Mouse (Mus musculus): Measurements from ENCODE around the gene Olfr820. TPM values are rescaled to one million over a fixed set of nuclear protein-coding genes. Genes with fewer than 3 reads are reported as not detected.
"Not testable (repeated sequence)": the region's sequence is repeated elsewhere in the genome, so short reads cannot be mapped to it uniquely, and the experiment has no call there.

The Olfr820 gene
- not detected for total RNA-seq (2021)
- long read RNA-seq, experiment 1: 0 reads
- long read RNA-seq, experiment 2: 0 reads

DNA sequence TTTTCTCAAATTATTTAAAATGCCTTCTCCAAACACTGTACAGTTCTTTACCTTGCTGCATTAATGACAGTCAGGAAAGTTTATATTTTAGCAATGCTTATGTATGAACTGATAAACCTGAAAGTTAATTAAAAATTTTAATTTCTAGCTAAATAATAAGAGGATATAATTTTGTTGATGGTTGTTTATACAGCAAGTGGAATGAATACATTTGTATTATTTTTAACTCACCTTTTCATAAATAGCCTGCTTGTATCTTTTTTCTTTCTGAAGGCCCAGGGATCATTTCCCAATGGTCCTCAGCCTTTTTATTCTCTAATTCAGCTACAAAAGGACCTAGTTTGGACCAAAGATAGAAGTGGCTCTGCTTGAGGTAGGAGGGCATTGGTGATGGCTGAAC is at the start of gene Olfr820:
Gene Olfr820, plus strand, starts transcription at position 301 of the 400 bp plus-strand sequence.
- H3K27ac ChIP-seq: no peak within 1 kb of the TSS
- TF ChIP-seq CTCF (conservative IDR thresholded peaks at IDR 0.05): no peak
- DNase-seq (ENCODE audit: low spot score in 2 of 2): no peak
- no peak within 1 kb of the TSS for H3K4me3 ChIP-seq

DNA sequence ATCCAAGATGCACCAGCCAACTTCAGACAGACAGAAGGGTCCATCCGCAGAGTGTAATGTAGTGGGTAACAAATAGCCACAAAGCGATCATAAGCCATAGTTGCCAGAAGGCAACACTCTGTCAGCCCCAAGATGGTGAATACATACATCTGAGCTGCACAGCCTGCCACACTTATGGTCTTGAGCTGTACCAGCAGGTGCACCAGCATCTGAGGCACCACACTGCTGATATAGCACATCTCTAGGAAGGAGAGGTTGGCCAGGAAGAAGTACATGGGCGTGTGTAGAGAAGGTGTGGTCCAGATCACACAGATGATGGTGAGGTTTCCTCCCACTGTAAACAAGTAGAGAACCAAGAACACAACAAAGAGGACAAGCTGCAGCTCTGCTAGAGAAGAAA is 46.2 kb upstream of the Olfr820 start:
- H3K27ac ChIP-seq; DNase-seq (ENCODE audit: low spot score in 2 of 2); H3K4me3 ChIP-seq: not testable (repeated sequence)

DNA sequence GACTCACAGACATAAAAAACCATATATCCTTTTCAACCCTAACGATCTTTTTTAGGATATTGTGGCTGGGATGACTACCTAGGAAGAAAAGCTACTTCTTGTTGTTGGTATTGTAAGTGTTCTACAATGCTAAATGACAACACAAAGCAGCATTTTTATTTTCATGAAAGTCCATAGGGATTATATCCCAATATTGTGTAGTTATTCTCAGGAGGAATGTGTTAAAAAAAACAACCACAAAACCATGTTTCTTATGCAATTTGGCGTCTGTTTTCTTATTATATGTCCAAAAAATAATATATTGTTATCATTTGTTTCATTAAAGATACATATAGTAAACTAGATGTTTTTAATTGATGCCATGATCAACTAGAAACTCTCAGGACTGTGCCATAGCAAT is 45.3 kb upstream of the Olfr820 start, which contains the start of gene Olfr819:
Gene Olfr819, minus strand, starts transcription at position 101 of the 400 bp plus-strand sequence.
- DNase-seq (ENCODE audit: low spot score in 2 of 2); H3K4me3 ChIP-seq; H3K27ac ChIP-seq: not testable (repeated sequence)

DNA sequence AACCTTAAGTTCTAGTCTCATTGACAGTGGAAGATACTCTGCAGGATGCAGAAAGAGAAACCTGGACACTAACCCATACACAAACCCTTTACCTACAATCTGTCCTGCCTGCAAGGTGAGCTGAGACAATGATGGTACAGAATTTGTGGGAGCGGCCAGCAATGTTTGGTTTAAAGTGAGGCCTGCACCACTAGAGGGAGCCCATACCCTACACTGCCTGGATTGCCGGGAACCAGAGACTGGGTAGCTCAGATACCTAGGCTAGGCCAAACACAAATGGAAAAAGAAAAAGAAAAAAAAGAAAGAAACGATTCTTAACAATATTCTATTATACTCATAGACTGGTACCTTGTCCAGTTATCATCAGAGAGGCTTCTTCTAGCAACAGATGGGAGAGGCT is 39.4 kb upstream of the Olfr820 start:
- not testable (repeated sequence) for H3K27ac ChIP-seq; DNase-seq (ENCODE audit: low spot score in 2 of 2); H3K4me3 ChIP-seq

DNA sequence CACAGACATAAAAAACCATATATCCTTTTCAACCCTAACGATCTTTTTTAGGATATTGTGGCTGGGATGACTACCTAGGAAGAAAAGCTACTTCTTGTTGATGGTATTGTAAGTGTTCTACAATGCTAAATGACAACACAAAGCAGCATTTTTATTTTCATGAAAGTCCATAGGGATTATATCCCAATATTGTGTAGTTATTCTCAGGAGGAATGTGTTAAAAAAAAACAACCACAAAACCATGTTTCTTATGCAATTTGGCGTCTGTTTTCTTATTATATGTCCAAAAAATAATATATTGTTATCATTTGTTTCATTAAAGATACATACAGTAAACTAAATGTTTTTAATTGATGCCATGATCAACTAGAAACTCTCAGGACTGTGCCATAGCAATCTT is 36.4 kb upstream of the Olfr820 start, which contains the start of gene Olfr247:
Gene Olfr247, minus strand, starts transcription at position 101 of the 400 bp plus-strand sequence.
- DNase-seq (ENCODE audit: low spot score in 2 of 2); H3K4me3 ChIP-seq; H3K27ac ChIP-seq: not testable (repeated sequence)

DNA sequence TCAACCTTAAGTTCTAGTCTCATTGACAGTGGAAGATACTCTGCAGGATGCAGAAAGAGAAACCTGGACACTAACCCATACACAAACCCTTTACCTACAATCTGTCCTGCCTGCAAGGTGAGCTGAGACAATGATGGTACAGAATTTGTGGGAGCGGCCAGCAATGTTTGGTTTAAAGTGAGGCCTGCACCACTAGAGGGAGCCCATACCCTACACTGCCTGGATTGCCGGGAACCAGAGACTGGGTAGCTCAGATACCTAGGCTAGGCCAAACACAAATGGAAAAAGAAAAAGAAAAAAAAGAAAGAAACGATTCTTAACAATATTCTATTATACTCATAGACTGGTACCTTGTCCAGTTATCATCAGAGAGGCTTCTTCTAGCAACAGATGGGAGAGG is 30.6 kb upstream of the Olfr820 start:
- not testable (repeated sequence) for DNase-seq (ENCODE audit: low spot score in 2 of 2); H3K27ac ChIP-seq; H3K4me3 ChIP-seq

DNA sequence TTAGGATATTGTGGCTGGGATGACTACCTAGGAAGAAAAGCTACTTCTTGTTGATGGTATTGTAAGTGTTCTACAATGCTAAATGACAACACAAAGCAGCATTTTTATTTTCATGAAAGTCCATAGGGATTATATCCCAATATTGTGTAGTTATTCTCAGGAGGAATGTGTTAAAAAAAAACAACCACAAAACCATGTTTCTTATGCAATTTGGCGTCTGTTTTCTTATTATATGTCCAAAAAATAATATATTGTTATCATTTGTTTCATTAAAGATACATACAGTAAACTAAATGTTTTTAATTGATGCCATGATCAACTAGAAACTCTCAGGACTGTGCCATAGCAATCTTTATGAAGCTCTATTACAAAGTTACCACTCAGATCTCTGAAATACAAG is 27.5 kb upstream of the Olfr820 start, which contains the start of gene Gm10310:
Gene Gm10310, minus strand, starts transcription at position 101 of the 400 bp plus-strand sequence.
- DNase-seq (ENCODE audit: low spot score in 2 of 2); H3K4me3 ChIP-seq; H3K27ac ChIP-seq: not testable (repeated sequence)

DNA sequence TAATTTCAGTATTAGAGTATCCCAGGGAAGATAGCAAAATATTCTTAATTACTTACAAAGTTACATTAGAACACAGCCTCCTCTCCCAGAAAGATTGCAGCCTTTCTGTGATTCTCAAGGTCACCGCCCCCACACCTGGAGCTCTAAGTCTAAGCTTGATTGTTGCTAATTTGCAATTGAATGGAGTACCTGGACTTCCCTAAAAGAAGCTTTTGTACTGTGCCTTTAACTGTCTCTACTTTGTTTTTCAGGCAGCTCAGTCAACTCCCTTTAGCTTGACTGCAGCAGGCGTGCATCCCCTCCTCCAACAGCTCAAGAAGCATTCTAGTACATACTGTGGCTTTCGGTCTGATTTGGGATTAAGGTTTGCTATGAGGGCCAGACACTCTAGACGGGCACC is 8.3 kb upstream of the Olfr820 start:
- H3K27ac ChIP-seq; H3K4me3 ChIP-seq; DNase-seq (ENCODE audit: low spot score in 2 of 2): not testable (repeated sequence)

DNA sequence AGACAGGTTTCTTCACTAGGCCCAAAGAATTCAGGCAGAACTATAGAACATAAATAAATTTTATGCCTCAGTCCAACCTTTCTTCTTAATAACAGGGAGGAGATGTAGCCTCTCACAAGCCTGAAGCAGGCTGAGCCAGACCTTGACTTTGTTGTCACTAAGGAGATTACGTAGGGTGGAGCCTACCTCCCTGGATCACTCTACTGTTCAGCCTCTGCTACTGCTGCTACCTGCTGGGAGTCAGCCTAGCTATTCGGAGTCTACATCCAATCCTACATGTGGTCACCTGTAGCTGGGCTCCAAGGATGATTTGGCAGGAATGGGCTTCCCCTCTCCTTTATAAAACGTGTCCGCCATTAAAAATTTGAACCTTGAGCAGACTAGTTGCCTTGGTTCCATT is 7.1 kb upstream of the Olfr820 start:
- not testable (repeated sequence) for H3K4me3 ChIP-seq; H3K27ac ChIP-seq; DNase-seq (ENCODE audit: low spot score in 2 of 2)

DNA sequence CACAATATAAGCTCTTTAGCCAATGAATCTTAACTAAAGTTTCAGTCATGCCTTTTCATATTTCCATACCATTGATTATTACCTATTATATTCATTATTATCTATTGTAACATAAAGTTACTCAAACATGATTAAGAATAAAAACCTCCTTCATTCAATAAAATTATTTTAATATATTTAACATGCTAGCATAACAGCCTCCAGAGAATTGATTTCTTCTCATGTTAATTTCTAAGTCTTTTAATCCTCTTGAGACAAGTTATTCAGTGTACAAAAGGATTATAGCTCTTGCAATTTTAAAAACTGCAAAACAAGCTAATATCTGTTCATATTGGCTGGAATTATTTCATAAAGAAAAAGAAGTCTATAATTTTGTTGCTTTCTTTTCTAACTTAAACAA is 17.6 kb downstream of the Olfr820 start, which contains the start of gene Olfr821:
Gene Olfr821, plus strand, starts transcription at position 301 of the 400 bp plus-strand sequence.
- no peak for DNase-seq (ENCODE audit: low spot score in 2 of 2)
- Histone ChIP-seq H3K4me3 (no peak within 1 kb of the TSS), H3K27ac (no peak within 1 kb of the TSS)
- no peak for TF ChIP-seq CTCF (conservative IDR thresholded peaks at IDR 0.05)

DNA sequence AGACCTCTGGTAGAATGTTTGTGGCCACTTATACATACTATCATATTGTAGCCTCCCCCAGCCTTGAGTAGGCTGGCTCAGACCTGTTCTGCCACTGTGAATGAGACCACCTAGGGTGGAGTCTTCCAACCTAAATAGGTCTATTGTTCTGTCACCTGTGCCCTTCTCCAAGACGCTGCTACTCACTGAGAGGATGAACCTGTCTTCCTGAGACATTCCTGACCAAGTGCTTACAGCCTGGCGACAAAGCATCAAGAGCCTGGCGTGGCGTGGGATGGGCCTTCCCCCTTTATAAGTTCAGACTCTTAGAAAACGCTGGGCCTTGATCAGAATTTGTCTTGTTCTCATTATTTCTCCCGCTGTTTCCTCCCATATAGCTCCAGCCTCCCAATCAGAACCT is 24.7 kb downstream of the Olfr820 start:
- DNase-seq (ENCODE audit: low spot score in 2 of 2): no peak
- TF ChIP-seq CTCF (conservative IDR thresholded peaks at IDR 0.05): no peak
- Histone ChIP-seq H3K27ac (no peak overlapping the region), H3K4me3 (no peak overlapping the region)

Other genes starting within 250 kb of the Olfr820 start
- gene Olfr808, start 247.1 kb upstream of the Olfr820 start, total RNA-seq (2021): not detected
- gene Olfr809, start 238.0 kb upstream of the Olfr820 start, total RNA-seq (2021): not detected
- not detected for gene Olfr810, start 217.7 kb upstream of the Olfr820 start, total RNA-seq (2021)
- not detected for gene Olfr811, start 208.2 kb upstream of the Olfr820 start, total RNA-seq (2021)
- not detected for gene Olfr812, start 166.5 kb upstream of the Olfr820 start, total RNA-seq (2021)
- not detected for gene Olfr813, start 157.3 kb upstream of the Olfr820 start, total RNA-seq (2021)
- not detected for gene Olfr814, start 132.8 kb upstream of the Olfr820 start, total RNA-seq (2021)
- not detected for gene Olfr815, start 106.8 kb upstream of the Olfr820 start, total RNA-seq (2021)
- gene Olfr816, start 97.0 kb upstream of the Olfr820 start, total RNA-seq (2021): not detected
- not detected for gene Olfr818, start 63.5 kb upstream of the Olfr820 start, total RNA-seq (2021)
- gene Olfr819, start 45.4 kb upstream of the Olfr820 start, total RNA-seq (2021): not detected
- not detected for gene Olfr247, start 36.5 kb upstream of the Olfr820 start, total RNA-seq (2021)
- not detected for gene Gm10310, start 27.6 kb upstream of the Olfr820 start, total RNA-seq (2021)
- gene Olfr821, start 17.7 kb downstream of the Olfr820 start, total RNA-seq (2021): not detected
- not detected for gene Olfr822, start 58.6 kb downstream of the Olfr820 start, total RNA-seq (2021)
- not detected for gene Olfr823, start 102.8 kb downstream of the Olfr820 start, total RNA-seq (2021)
- gene Olfr824, start 117.4 kb downstream of the Olfr820 start, total RNA-seq (2021): not detected
- not detected for gene Olfr825, start 154.1 kb downstream of the Olfr820 start, total RNA-seq (2021)
- not detected for gene Olfr826, start 171.6 kb downstream of the Olfr820 start, total RNA-seq (2021)
- gene Olfr827, start 201.8 kb downstream of the Olfr820 start, total RNA-seq (2021): not detected

All from layer of hippocampus, adult 2 months (tissue).